Mouse (Mus musculus): ENCODE data around the gene Atf6b.

The Atf6b gene

DNA sequence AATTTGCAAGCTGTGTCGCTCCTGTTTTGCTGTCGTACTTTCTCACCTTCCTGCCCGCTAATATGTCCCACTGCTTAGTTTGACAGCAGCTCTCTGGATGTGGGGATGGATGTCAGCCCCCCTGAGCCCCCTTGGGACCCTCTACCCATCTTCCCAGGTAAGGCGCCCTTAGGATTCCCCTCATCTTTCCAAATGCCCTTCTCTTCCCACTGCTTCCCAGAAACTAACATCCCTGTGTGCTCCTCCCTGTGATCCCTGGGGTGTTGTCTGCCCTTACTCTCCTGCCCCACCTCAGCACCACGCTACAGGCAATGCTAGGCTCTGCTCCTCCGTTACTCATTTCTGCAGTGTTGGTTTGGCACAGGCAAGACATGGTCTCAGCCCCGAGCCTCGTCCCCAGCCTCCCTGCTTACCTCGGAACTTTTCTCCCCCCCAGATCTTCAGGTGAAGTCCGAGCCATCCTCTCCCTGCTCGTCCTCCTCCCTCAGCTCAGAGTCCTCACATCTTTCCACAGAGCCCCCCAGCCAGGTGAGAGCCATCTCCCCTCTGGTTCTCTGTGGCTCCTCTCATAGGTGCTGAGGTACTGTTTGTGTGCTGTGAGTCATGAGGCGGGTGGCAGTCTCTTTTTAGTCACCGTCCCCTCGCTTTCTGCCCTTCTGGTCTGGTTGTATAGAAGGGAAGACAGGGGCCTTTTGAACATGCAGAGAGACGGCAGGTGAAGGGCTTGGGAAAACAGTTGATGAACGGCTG, 1.4 kb downstream of the Atf6b start:
- DNase-seq (ENCODE audit: low spot score) = no peak

DNA sequence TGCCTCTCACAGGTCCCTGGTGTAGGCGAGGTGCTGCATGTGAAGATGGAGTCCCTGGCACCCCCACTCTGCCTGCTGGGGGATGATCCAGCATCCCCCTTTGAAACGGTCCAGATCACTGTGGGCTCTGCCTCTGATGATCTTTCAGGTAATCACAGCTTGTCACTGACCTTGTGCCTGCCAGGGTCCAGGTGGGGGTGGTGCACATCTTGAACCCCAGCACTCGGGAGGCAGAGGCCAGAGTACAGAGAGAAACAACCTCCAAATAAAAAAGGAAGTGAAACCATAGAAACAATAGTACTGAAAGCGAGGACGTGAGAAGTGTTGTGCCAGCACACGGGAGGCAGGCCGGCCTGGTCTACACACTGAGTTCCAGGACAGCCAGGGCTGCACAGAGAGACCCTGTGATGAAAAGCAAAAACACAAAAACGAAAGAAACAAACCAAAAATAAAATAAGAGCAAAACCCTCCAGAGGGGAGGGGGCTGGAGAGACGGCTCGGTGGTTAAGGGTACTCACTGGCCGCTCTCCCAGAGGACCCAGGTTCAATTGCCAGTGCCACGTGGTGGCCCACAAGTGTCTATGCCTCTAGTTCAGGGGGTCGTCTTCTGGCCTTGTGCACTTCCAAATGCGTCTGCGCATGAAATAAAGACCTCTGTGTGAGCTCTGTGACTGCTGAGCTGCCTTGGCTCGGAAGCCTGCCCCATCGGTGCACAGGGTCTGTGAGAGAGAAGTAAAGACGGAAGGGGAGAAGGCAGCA, 2.3 kb downstream of the Atf6b start:
- DNase-seq (ENCODE audit: low spot score) = no peak

DNA sequence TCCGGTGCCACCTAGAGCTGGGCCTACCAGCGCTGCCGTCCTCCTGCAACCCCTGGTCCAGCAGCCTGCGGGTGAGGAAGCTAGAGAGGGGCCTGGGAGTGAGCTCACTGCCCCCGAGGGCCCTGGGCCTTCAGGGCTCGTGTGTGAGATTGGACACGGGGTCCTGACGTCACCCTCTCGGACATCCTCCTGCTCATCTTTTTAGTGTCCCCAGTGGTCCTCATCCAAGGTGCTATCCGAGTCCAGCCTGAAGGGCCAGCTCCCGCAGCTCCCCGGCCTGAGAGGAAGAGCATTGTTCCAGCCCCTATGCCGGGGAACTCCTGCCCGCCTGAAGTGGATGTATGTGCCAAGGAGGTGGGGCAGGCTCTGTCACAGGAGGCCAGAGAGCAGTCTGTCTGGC, 3.8 kb downstream of the Atf6b start:
- no peak for DNase-seq (ENCODE audit: low spot score)

DNA sequence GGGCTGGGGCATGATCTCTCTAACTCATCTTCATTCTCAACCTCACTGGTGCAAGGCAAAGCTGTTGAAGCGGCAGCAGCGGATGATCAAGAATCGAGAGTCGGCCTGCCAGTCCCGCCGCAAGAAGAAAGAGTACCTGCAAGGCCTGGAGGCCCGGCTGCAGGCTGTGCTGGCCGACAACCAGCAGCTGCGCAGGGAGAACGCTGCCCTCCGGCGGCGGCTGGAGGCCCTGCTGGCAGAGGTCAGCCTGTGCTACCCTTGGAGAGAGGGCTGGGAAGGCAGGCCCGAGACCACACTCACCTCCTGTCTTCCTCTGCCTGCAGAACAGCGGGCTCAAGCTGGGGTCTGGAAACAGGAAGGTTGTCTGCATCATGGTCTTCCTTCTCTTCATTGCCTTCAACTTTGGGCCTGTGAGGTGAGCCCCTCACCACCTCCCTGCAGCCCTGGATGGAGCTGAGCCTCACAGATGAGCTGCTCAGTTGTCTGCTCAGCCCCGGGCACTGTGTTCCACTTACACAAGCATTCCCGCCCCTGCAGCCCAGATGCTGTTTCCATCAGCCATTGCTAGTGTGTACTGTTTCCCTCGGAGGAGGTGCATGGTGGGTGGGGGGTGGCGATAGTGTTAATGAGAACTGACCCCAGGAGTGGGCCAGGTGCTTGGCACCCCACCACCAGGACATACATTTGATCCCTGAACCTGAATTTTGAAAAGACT, 4.7 kb downstream of the Atf6b start:
- DNase-seq (ENCODE audit: low spot score) = peak; percentile 63

DNA sequence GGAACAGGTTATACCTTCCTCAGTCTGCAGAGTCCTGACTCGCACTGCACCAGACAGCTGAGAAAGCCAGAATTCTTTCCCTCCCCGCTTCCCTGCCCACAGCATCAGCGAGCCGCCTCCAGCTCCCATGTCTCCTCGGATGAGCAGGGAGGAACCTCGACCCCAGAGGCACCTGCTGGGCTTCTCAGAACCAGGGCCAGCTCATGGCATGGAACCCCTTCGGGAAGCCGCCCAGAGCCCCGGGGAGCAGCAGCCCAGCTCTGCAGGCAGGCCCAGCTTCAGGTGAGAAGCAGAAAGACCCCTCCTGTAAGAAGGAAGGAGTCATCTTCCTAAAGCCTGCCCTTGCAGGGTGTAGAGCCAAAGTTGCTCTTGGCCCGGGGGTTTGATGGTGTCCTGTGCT, 5.6 kb downstream of the Atf6b start:
- no peak for DNase-seq (ENCODE audit: low spot score)

DNA sequence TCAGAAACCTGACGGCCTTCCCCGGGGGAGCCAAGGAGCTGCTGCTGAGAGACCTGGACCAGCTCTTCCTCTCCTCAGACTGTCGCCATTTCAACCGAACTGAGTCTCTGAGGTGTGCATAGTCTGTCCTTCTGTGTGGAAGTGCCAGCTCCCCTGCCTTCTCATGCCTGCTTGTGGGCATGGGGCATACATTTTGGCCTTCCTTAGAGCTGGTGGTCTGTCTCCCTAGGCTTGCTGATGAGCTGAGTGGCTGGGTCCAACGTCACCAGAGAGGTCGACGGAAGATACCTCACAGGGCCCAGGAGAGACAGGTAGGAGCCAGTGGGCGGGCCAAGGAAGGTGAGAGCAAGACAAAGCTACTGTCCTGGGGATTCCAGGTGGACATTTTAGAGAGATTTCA, 6.0 kb downstream of the Atf6b start:
- no peak for DNase-seq (ENCODE audit: low spot score)

DNA sequence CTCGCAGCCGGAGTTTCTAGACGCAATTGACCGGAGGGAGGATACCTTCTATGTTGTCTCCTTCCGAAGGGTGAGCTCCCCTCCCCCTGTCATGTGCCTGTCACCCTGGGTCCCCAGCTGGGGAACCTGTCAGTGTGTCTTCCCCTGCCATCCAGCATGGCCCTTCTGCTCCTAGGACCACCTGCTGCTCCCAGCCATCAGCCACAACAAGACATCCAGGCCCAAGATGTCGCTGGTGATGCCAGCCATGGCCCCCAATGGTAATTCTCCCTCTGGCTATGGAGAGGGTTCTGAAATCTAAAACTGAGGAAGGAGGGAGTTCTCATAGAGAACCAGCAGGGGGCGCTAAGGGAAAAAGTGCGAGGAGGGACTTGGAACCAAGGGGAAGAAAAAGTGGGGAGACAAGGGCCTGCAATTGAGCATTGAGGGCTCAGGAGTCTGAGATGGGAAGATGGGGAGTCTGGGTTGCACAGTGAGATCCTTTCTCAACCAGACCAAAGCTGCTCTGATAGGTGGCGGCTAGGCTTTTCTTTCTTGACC, 6.9 kb downstream of the Atf6b start:
- DNase-seq (ENCODE audit: low spot score) = peak; percentile 57

DNA sequence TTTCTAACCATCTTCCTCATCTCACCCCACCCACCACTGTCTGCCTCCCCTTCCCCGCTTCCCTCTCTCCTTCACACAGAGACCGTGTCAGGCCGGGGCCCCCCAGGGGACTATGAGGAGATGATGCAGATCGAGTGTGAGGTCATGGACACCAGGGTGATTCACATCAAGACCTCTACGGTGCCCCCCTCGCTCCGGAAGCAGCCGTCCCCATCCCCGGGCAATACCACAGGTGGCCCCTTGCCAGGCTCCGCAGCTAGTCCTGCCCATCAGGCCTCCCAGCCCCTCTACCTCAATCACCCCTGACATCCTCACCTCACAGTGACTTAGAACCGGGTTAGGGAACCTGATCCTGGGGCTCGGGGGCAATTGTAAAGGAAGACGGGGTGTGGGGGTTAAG, 7.4 kb downstream of the Atf6b start:
- DNase-seq (ENCODE audit: low spot score) = no peak

DNA sequence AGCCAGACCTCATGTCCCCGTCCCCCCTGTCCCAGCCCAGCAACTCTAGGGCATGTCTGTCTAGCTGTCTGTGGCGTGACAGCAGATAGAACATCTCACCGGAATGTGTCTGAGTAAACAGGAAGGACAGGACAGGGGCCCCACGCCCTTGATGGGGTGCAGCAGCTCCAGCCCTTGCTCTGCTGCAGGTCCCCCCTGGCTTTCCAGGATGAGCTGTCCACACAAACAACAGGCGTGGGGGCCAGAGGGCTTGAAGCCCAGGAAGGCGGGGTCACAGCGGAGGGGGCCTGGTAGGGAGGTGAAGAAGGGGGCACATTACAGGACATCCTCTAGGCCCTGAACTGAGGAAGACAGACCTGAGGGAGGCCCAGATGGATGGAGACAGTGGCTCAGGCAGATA, 8.2 kb downstream of the Atf6b start:
- DNase-seq (ENCODE audit: low spot score) = no peak

DNA sequence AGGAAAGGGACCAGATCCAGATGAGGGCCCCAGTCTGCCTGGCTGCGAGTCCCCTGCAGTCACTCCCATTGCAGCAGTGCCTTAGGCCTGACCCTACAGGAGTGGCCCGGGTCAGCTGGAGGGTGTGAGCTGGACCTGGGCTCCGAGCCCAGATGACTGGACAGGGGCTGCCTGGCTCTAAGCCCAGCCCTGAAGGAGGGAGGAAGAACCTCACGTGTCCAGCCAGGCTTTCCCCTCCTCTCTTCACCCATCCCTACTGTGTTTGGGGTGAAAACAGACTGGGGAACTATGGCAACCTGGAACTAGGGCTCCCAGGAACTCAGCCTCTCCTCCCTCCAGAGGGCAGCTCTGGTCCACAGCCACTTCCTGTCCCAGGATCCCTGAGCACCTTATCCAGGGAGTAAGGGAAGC, 8.6 kb downstream of the Atf6b start:
- DNase-seq (ENCODE audit: low spot score) = no peak

DNA sequence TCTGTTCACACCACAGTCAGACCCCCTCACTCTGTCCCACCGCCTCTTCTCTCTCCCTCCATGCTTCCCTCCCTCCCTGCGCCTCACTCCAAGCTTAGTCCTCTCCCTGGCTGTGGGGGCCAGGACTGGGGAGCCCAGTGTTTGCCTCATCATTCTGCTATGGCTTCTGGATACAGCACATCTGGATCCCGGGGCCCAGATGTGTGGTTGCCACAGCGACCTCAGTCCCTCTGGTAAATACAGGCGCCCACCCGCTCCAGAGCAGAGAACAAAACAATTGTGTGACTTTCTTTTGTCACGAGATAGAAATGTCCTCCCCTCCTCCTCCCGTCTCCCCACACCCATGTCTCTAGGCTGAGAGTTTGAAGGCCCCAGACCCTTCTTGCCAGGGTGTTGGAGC, 9.7 kb downstream of the Atf6b start:
- DNase-seq (ENCODE audit: low spot score) = no peak

DNA sequence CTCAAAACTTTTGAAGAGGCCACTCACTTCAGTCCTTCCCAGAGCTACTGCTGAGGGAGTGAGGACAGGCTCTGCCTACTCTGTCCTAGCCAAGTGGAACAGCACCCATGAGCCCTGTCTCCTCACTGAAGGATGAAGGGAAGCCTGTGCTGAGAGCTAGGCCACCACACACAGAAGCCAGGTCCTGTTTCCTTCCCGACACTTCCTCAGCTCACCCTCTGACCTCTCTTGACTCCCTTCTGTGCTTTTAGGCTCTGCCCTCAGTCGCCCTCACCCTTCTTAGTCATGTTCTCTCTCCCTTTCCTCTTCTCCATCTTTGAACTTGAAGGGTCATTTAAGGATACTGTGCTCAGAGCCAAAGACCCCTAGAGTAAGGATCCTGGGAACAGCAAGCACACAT, 10.3 kb downstream of the Atf6b start:
- no peak for DNase-seq (ENCODE audit: low spot score)

DNA sequence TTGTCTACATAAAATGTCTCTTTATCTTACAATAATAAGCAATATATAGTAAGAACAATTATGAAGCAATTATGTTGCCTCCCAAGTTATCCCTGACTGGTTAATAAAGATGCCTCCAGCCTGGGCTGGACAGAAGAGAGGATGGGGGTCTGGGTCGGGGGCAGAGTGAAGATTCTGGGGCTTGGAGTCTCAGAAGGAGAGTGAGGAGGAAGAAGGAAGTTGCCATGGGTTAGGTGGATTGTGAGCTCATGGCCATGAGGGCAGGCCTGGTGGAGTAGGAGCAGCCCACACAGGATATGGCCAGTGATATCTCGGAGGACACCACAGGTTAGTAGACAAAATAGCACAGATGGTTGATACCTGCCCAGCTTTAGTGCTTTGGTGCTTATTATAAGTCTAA, 11.2 kb downstream of the Atf6b start:
- DNase-seq (ENCODE audit: low spot score) = no peak

DNA sequence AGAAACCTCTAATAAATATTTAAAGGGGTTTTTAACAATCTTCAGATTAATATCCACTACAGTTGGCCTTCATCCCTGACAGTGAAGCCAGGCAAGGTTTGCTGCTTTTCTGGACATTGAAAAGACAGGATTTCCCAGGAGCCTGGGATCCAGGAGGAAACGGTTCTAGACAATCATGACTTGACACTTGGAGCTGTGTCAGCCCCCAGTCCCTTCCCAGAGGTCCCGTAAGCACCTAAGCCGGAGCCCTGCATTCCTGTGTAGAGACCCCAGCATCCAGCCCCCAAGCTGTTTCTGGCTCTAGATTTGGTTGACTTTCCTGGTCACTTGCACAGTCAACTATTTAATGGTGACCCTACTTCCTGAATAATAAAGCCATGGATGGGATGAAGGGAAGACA, 11.6 kb downstream of the Atf6b start:
- DNase-seq (ENCODE audit: low spot score) = no peak

DNA sequence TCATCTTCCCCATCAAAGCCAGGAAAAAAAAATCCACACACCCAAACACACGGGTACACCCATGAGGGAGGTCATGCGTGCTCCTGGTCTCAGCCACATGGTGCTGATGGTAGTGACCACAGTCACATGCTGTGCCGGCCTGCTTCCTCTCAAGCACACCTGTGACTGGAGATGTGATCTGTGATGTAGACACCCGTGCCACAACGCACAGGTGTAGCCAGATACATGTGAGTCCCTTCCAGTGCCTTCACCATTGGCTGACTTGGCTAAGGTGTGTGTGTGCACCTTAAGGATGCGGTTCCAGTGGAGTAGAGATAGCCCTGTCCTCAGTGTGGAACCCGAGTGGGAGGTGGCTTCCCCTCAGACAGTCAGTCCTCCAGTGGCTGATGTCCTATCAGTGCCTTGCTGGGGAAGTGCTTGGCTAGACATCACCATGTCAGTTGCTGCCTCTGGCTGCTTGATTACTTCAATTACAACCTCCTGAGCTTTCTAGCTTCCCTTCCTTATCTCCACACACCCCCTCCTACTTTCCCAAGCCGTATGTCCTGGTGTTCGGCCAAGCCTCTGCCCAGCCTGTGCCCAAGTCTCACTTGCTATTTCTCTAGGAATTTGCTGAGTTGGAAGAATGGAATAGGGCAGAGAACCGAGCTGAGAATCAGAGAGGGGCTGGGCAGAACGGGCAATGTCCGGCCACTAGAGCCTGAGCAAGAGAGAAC, 12.4 kb downstream of the Atf6b start:
- no peak for DNase-seq (ENCODE audit: low spot score)

DNA sequence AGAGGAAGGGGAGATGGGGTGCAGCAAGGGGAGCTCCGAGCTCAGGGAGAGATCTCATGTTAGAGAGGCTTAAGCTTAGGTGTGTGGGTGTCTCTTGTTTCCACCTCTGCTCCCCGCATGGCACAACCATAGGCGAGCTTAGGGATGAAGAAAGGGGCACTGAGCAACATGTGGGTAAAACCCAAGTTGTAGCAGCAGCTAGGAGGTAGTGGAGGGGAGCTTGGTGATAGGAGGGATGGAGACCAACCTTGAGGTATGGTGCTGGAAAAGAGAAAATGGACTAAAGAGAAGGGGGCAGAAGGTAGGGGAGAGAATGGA, 12.9 kb downstream of the Atf6b start:
- no peak for DNase-seq (ENCODE audit: low spot score)

DNA sequence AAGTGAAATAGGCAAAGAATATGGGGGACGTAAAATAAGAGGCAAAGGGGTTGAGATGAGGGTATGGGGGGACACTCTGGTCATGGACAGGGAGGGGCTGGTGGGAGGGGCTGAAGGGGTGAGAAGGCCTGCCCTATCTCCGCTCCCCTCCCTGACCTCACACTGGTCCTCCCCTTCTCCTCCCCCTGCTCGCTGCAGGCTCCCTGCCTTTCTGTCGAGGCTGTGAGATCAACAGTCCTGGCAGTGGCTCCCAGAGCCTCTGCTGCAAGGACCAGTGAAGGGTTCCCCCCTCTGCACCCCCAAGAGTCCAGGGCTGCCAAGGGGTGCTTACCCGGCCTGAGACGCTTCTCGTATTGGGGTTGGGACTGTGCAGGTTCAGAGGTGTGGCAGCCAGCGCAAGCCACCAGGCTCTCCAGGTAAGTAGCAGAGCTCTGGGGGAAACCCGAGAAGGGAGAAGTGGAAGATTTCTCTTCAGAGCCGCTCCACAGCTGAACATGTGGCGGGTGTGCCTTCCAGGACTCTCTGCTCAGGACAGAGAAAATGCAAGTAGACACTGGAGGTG, 13.4 kb downstream of the Atf6b start:
- no peak for DNase-seq (ENCODE audit: low spot score)

DNA sequence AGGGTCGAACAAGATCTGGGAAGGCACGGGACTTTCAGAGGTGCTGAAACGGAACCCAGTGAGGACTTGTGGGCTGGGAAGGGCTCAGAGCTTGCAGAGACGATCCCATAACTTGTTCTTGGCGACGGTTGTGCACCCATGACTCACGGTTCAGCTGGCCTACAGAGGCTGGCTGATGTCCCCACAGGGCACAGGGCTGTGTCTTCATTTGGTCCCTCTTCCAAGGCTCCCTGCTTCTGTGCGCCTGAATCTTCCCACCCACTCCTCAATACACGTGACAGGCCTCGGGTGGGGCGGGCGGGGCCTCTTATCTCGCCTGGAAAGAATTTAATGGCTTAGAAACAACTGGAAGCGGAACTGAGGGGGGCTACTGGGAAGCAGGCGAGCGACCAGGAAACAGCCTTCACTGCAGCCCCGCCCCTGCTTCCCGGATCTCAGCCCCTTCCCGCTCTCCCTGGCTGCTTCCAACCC, 14.2 kb downstream of the Atf6b start:
- no peak for DNase-seq (ENCODE audit: low spot score)

DNA sequence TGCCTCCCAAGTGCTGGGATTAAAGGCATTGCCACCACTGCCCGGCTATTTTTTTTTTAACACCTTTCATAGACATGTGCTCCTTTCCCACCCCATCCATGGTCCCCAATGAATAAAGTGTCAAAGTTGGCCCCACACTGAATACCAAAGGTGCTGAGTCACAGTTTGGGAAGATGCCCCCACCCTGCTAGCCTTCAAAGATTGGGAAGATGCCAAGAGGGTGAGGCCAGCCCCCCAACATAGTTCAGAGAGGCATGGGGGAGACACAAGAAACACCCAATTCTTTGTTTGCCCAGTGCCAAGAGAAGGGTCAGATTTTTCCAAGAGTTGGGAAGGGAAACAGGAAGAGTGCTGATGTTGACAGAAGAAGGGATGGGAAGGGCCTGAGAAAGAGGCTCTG, 15.5 kb downstream of the Atf6b start:
- DNase-seq (ENCODE audit: low spot score) = no peak

DNA sequence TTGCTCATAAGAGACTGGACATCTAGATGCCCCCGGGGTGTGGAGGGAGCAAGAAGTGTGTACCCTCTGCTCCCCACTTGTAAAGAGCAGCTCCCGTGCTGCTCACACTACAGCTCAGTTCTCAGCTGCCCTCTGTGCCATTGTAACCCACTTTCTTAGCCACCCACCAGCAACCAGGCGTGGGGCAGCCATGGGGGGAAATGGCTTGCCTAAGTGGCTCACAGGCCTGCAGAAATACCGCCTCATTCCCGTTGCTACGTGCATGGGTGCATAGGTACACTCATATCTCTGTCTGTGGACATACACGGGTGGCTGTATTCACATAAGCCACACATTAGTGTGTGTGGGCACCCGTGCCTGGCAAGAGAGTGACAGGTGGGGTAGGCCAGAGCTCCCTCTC, 16.0 kb downstream of the Atf6b start:
- no peak for DNase-seq (ENCODE audit: low spot score)

DNA sequence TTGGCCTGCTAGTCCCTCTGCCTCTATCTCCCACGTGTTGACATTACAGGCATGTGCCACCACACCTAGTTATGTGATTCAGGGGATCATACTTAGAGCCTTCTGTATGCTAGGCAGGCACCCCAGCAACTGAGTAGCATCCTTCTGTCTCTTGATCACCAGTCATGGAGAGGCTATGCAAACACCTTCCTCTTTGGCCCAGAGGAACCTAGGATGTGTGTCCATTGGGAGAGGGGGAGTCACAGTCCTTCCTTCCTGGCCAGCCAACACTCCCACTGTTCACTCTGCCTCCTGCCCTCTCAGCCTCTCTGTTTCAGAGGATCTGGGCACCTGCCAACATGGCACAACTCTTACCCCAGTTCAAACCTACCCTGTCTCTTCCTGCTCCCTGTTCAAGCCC, 16.6 kb downstream of the Atf6b start:
- no peak for DNase-seq (ENCODE audit: low spot score)

DNA sequence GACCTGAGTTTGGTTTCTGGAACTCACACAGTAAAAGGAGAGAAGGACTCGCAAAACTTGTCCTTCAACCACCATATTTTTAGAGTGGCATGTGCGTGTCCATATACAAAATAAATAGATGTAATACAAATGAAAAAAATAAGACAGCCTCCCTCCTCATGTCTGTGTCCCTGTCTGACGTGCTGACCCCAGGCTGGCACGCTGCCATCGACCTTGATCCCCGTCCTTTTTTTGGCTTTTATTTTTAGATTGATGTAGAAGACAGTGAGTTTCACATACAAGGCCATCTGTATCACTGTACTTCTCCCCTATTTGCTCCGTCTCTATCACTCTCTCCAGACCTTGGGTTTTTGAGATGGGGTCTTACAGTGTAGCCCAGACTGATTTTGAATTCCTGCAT, 17.5 kb downstream of the Atf6b start:
- no peak for DNase-seq (ENCODE audit: low spot score)
